In the genomic region with DNA sequence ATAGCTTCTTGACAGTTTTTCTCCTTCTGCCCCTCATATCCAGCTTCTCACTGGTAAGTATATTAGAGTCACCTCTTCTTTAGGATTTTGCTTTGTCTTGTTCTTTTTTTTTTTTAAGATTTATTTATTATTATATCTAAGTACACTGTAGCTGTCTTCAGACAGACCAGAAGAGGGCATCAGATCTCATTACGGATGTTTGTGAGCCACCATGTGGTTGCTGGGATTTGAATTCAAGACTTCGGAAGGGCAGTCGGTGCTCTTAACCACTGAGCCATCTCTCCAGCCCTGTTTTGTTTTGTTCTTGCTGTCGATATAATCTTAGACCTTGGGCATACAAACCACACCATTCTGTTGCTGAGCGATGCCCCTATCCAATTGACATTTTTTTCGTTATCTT, we compare ENCODE assay signal across 7 mouse cellular contexts. TPM values are rescaled to one million over a fixed set of nuclear protein-coding genes. Genes with fewer than 3 reads are reported as not detected.
A peak's percentile ranks its signal among the peaks of the same experiment; 100 is the strongest.
DNase-seq lines count a peak whose midpoint lies in the region; ATAC-seq and TF ChIP-seq lines count a peak whose summit lies in the region.
"Not testable (repeated sequence)": the region's sequence is repeated elsewhere in the genome, so short reads cannot be mapped to it uniquely, and the experiment has no call there.

A gene (minus strand): TSS at position 155 of the 400 bp plus-strand sequence.

- peak within 1 kb of the TSS; percentile 59 for H3K4me2 ChIP-seq in embryonic facial prominence, embryonic 14.5 days (ENCODE audit: low read depth, low read length)
- H3K4me2 ChIP-seq in hindbrain, postnatal 0 days (ENCODE audit: low read depth, low read length), result peak within 1 kb of the TSS; percentile 71
- H3K4me2 ChIP-seq in lung, postnatal 0 days (replicated peaks; ENCODE audit: low read depth, low read length), result peak within 1 kb of the TSS; percentile 61
- H3K4me2 ChIP-seq in neural tube, embryonic 15.5 days, result peak within 1 kb of the TSS; percentile 75

- not testable (repeated sequence) for H3K36me3 ChIP-seq in embryonic facial prominence, embryonic 14.5 days (ENCODE audit: control insufficient read depth, insufficient read depth, low read length); hindbrain, postnatal 0 days (ENCODE audit: insufficient read depth, low read length); lung, postnatal 0 days (ENCODE audit: insufficient read depth, low read length); neural tube, embryonic 15.5 days

- DNase-seq in adrenal gland, adult 8-10 months; embryonic facial prominence, embryonic 14.5 days (ENCODE audit: low spot score); hindbrain, postnatal 0 days (ENCODE audit: low spot score); left cerebral cortex, adult 2 months (ENCODE audit: extremely low spot score in 1 of 2, low spot score in 2 of 2): not testable (repeated sequence)
- DNase-seq in heart, adult 11 months, result peak; percentile 78
- peak; percentile 28 for DNase-seq in lung, postnatal 0 days (ENCODE audit: low spot score)

- peak within 1 kb of the TSS; percentile 73 for H3K9ac ChIP-seq in embryonic facial prominence, embryonic 14.5 days (ENCODE audit: low read depth, low read length)
- H3K9ac ChIP-seq in hindbrain, postnatal 0 days (replicated peaks; ENCODE audit: low read length), result peak within 1 kb of the TSS; percentile 67
- peak within 1 kb of the TSS; percentile 43 for H3K9ac ChIP-seq in lung, postnatal 0 days (replicated peaks; ENCODE audit: low read depth)
- H3K9ac ChIP-seq in neural tube, embryonic 15.5 days (replicated peaks), result peak within 1 kb of the TSS; percentile 69

- H3K4me1 ChIP-seq in embryonic facial prominence, embryonic 14.5 days (ENCODE audit: control insufficient read depth, insufficient read depth, low read length); hindbrain, postnatal 0 days (ENCODE audit: insufficient read depth, low read length); lung, postnatal 0 days (ENCODE audit: insufficient read depth, low read depth, low read length): not testable (repeated sequence)
- H3K4me1 ChIP-seq in neural tube, embryonic 15.5 days, result peaks cover 17% of the 10 kb centered on the region

- H3K27me3 ChIP-seq in embryonic facial prominence, embryonic 14.5 days (replicated peaks; ENCODE audit: control insufficient read depth, insufficient read depth, low read length); hindbrain, postnatal 0 days (ENCODE audit: insufficient read depth, low read length); lung, postnatal 0 days (replicated peaks; ENCODE audit: insufficient read depth, low read length); neural tube, embryonic 15.5 days (replicated peaks): not testable (repeated sequence)

- TF ChIP-seq CTCF in hindbrain, postnatal 0 days (IDR thresholded peaks at IDR 0.05; ENCODE audit: low read depth), result peak; percentile 50
- TF ChIP-seq CTCF in left cerebral cortex, adult 2 months (IDR thresholded peaks at IDR 0.05), result peak; percentile 56
- peak; percentile 55 for TF ChIP-seq CTCF in lung, postnatal 0 days (IDR thresholded peaks at IDR 0.05)

- intact Hi-C loops in left cerebral cortex, adult 2 months (cut with DNase I), result loop anchor here (1.0 to 2.0 kb wide), 2 partner anchors 32 to 74 kb away; a partner anchor contains a TSS

- H3K27ac ChIP-seq in embryonic facial prominence, embryonic 14.5 days (replicated peaks; ENCODE audit: low read depth, low read length), result peak within 1 kb of the TSS; percentile 89
- peak within 1 kb of the TSS; percentile 83 for H3K27ac ChIP-seq in hindbrain, postnatal 0 days
- peak within 1 kb of the TSS; percentile 87 for H3K27ac ChIP-seq in left cerebral cortex, adult 2 months
- peak within 1 kb of the TSS; percentile 86 for H3K27ac ChIP-seq in lung, postnatal 0 days (ENCODE audit: low read length)
- H3K27ac ChIP-seq in neural tube, embryonic 15.5 days (replicated peaks), result peak within 1 kb of the TSS; percentile 86

- H3K9me3 ChIP-seq in embryonic facial prominence, embryonic 14.5 days (ENCODE audit: control insufficient read depth, low read length); hindbrain, postnatal 0 days (ENCODE audit: low read length); lung, postnatal 0 days (ENCODE audit: low read length); neural tube, embryonic 15.5 days (replicated peaks): not testable (repeated sequence)

- not testable (repeated sequence) for ATAC-seq in embryonic facial prominence, embryonic 14.5 days (ENCODE audit: low read depth); hindbrain, postnatal 0 days; lung, postnatal 0 days
- ATAC-seq in neural tube, embryonic 15.5 days (ENCODE audit: low FRiP score), result 0 out of 2 replicates have a peak, but pooled peaks have one; percentile 4

- peak within 1 kb of the TSS; percentile 52 for H3K4me3 ChIP-seq in embryonic facial prominence, embryonic 14.5 days (ENCODE audit: low read depth, low read length)
- peak within 1 kb of the TSS; percentile 56 for H3K4me3 ChIP-seq in hindbrain, postnatal 0 days (ENCODE audit: low read length)
- H3K4me3 ChIP-seq in left cerebral cortex, adult 2 months, result peak within 1 kb of the TSS; percentile 57
- H3K4me3 ChIP-seq in lung, postnatal 0 days (ENCODE audit: low read depth, low read length), result peak within 1 kb of the TSS; percentile 44
- peak within 1 kb of the TSS; percentile 60 for H3K4me3 ChIP-seq in neural tube, embryonic 15.5 days (replicated peaks)

- not testable (repeated sequence) for TF ChIP-seq EP300 in lung, postnatal 0 days (IDR thresholded peaks at IDR 0.05)

- WGBS in embryonic facial prominence, embryonic 14.5 days, result 40% methylated on average over 6 of the region's 6 CpGs
- WGBS in hindbrain, postnatal 0 days, result 35% methylated on average over 6 of the region's 6 CpGs
- 35% methylated on average over 6 of the region's 6 CpGs for WGBS in lung, postnatal 0 days
- 37% methylated on average over 6 of the region's 6 CpGs for WGBS in neural tube, embryonic 15.5 days

RNA-seq across cellular contexts. Expression of the gene that starts here (rescaled TPM):
- total RNA-seq in adrenal gland, adult 8-10 months (2022), result 10 to 100 TPM; 46.7 to 60.3 (median 51.8) TPM
- polyA plus RNA-seq in embryonic facial prominence, embryonic 14.5 days (2014; fragmentation: Nextera tagmentation; extraction: Ambion mirVana), result 67.6 and 70.6 TPM in 2 replicates
- 56.9 and 59.0 TPM in 2 replicates for total RNA-seq in hindbrain, postnatal 0 days (2014; rRNA removed)
- polyA plus RNA-seq in hindbrain, postnatal 0 days (2015; fragmentation: Nextera tagmentation; extraction: Ambion mirVana), result 58.7 and 59.6 TPM in 2 replicates
- 10 to 100 TPM; 44.7 to 49.9 TPM for total RNA-seq in left cerebral cortex, adult 2 months (2021)
- 71.9 and 75.3 TPM in 2 replicates for polyA plus RNA-seq in lung, postnatal 0 days (2015; fragmentation: Nextera tagmentation; extraction: Ambion mirVana)
- 62.6 and 65.2 TPM in 2 replicates for polyA plus RNA-seq in neural tube, embryonic 15.5 days (2015; fragmentation: Nextera tagmentation; extraction: Ambion mirVana)
